Mouse (Mus musculus) CH12.LX (cell line): ENCODE results near the gene Cuedc1. TPM values are rescaled to one million over a fixed set of nuclear protein-coding genes. Genes with fewer than 3 reads are reported as not detected.

ENCODE experiments used
- DNase-seq: peaks from one replicate; pipeline ENCODE4 v3.0.0-alpha.2; 2013; ENCODE audit errors: extremely low read depth
- H3K27ac ChIP-seq: 2 replicates; pipeline ENCODE4 v1.5.1; 2012; ENCODE audit warnings: low read depth, mild to moderate bottlenecking, control low read depth, moderate library complexity; ENCODE audit not compliant: insufficient read depth
- H3K27me3 ChIP-seq: replicated peaks from 2 replicates; pipeline ENCODE3; 2012; ENCODE audit warnings: inconsistent platforms
- H3K36me3 ChIP-seq, 2 experiments: replicated peaks in 1 of 2; 2 replicates each; pipeline versions ENCODE3 to v1.6.1; 2012; ENCODE audit warnings: inconsistent platforms in 1 of 2, low read length in 1 of 2, mild to moderate bottlenecking in 1 of 2, mixed read lengths in 1 of 2, moderate library complexity in 1 of 2; ENCODE audit not compliant: control insufficient read depth in 1 of 2, insufficient read depth in 1 of 2
- H3K4me1 ChIP-seq, 2 experiments: 2 replicates each; pipeline ENCODE4 v1.6.1; 2012; ENCODE audit warnings: inconsistent platforms in 1 of 2, moderate library complexity in 1 of 2; ENCODE audit not compliant: insufficient read depth in 2 of 2, control insufficient read depth in 1 of 2
- H3K4me2 ChIP-seq: 2 replicates; pipeline ENCODE4 v1.6.1; 2012; ENCODE audit warnings: low read depth, mild to moderate bottlenecking, control low read depth; ENCODE audit not compliant: poor library complexity, insufficient read depth, severe bottlenecking
- H3K4me3 ChIP-seq, 3 experiments: fragments of 150-350 bp in 1 of 3; sonication (generic) in 1 of 3; replicated peaks in 1 of 3; 2 replicates each; pipeline versions ENCODE3 to v1.5.1; 2011 to 2012; ENCODE audit warnings: low read depth in 2 of 3, low read length in 2 of 3, mild to moderate bottlenecking in 2 of 3, moderate library complexity in 2 of 3, control low read depth in 1 of 3, improper control_type of control experiment in 1 of 3, inconsistent platforms in 1 of 3, mixed read lengths in 1 of 3; ENCODE audit not compliant: poor library complexity in 1 of 3
- H3K79me2 ChIP-seq: replicated peaks from 2 replicates; pipeline ENCODE4 v1.6.1; 2012; ENCODE audit warnings: mild to moderate bottlenecking, moderate library complexity; ENCODE audit not compliant: control insufficient read depth, poor library complexity, insufficient read depth, severe bottlenecking; ENCODE audit errors: extremely low read depth
- H3K9ac ChIP-seq: 2 replicates; pipeline ENCODE4 v1.6.1; 2012; ENCODE audit warnings: low read depth, mild to moderate bottlenecking, control low read depth, moderate library complexity; ENCODE audit not compliant: insufficient read depth
- H3K9me3 ChIP-seq: replicated peaks from 2 replicates; pipeline ENCODE3; 2012; ENCODE audit warnings: low read length, inconsistent platforms, mixed read lengths
- CHD1 ChIP-seq: IDR thresholded peaks from 2 replicates; pipeline ENCODE4 v1.6.1; 2012; ENCODE audit warnings: low read depth, low read length, improper control_type of control experiment, inconsistent platforms
- CHD2 ChIP-seq: IDR thresholded peaks from 2 replicates; pipeline ENCODE4 v1.6.1; 2011; ENCODE audit warnings: low read length, improper control_type of control experiment
- CTCF ChIP-seq, 2 experiments: IDR thresholded peaks in 1 of 2; conservative IDR thresholded peaks in 1 of 2; 2 replicates each; pipeline ENCODE4 v1.5.1; 2011 to 2012; ENCODE audit warnings: low read depth in 2 of 2, low read length in 2 of 2, improper control_type of control experiment in 1 of 2, inconsistent platforms in 1 of 2, mild to moderate bottlenecking in 1 of 2, moderate library complexity in 1 of 2
- EP300 ChIP-seq: IDR thresholded peaks from 2 replicates; pipeline ENCODE4 v1.6.1; 2011; ENCODE audit warnings: low read length, improper control_type of control experiment
- GABPA ChIP-seq: IDR thresholded peaks from 2 replicates; pipeline ENCODE4 v1.6.1; 2012; ENCODE audit warnings: low read depth, low read length, improper control_type of control experiment, inconsistent platforms; ENCODE audit not compliant: insufficient replicate concordance
- HCFC1 ChIP-seq: IDR thresholded peaks from 2 replicates; pipeline ENCODE4 v1.6.1; 2012; ENCODE audit warnings: low read depth, mild to moderate bottlenecking, inconsistent platforms, low read length, improper control_type of control experiment
- IRF4 ChIP-seq: IDR thresholded peaks from 2 replicates; pipeline ENCODE4 v1.6.1; 2014; ENCODE audit warnings: low read depth, mild to moderate bottlenecking, inconsistent platforms, low read length, improper control_type of control experiment
- MAFK ChIP-seq: IDR thresholded peaks from 2 replicates; pipeline ENCODE4 v1.6.1; 2011; ENCODE audit warnings: low read length, improper control_type of control experiment; ENCODE audit not compliant: insufficient replicate concordance
- MAZ ChIP-seq: IDR thresholded peaks from 2 replicates; pipeline ENCODE4 v1.6.1; 2012; ENCODE audit warnings: low read depth, mild to moderate bottlenecking, inconsistent platforms, low read length, improper control_type of control experiment, moderate library complexity
- MEF2A ChIP-seq: IDR thresholded peaks from 2 replicates; pipeline ENCODE4 v1.6.1; 2014; ENCODE audit warnings: low read depth, mild to moderate bottlenecking, inconsistent platforms, low read length, improper control_type of control experiment, borderline replicate concordance
- NELFE ChIP-seq: IDR thresholded peaks from 2 replicates; pipeline ENCODE4 v1.6.1; 2011; ENCODE audit warnings: low read depth, low read length, improper control_type of control experiment
- PAX5 ChIP-seq: IDR thresholded peaks from 2 replicates; pipeline ENCODE4 v1.6.1; 2012; ENCODE audit warnings: low read length, inconsistent platforms, mixed read lengths
- POLR2AphosphoS2 ChIP-seq: IDR thresholded peaks from 2 replicates; pipeline ENCODE4 v1.6.1; 2011; ENCODE audit warnings: low read depth, low read length, improper control_type of control experiment
- RAD21 ChIP-seq: IDR thresholded peaks from 2 replicates; pipeline ENCODE4 v1.6.1; 2011; ENCODE audit warnings: low read depth, mild to moderate bottlenecking, low read length, improper control_type of control experiment, moderate library complexity
- RCOR1 ChIP-seq: conservative IDR thresholded peaks from 2 replicates; pipeline ENCODE4 v1.6.1; 2012; ENCODE audit warnings: low read depth, mild to moderate bottlenecking, inconsistent platforms, low read length, improper control_type of control experiment
- SIN3A ChIP-seq: IDR thresholded peaks from 2 replicates; pipeline ENCODE4 v1.6.1; 2012; ENCODE audit warnings: low read length, improper control_type of control experiment, inconsistent platforms
- TCF12 ChIP-seq: IDR thresholded peaks from 2 replicates; pipeline ENCODE4 v1.6.1; 2014; ENCODE audit warnings: low read depth, mild to moderate bottlenecking, inconsistent platforms, low read length, improper control_type of control experiment
- USF2 ChIP-seq: conservative IDR thresholded peaks from 2 replicates; pipeline ENCODE4 v1.6.1; 2011; ENCODE audit warnings: low read depth, low read length, improper control_type of control experiment
- ZC3H11A ChIP-seq: IDR thresholded peaks from 2 replicates; pipeline ENCODE4 v1.6.1; 2012; ENCODE audit warnings: low read depth, mild to moderate bottlenecking, inconsistent platforms, low read length, improper control_type of control experiment
- ZKSCAN1 ChIP-seq: IDR thresholded peaks from 2 replicates; pipeline ENCODE4 v1.6.1; 2012; ENCODE audit warnings: low read depth, inconsistent platforms, low read length, improper control_type of control experiment, borderline replicate concordance
- ZMIZ1 ChIP-seq: IDR thresholded peaks from 2 replicates; pipeline ENCODE4 v1.6.1; 2012; ENCODE audit warnings: low read depth, mild to moderate bottlenecking, inconsistent platforms, low read length, improper control_type of control experiment
- ZNF384 ChIP-seq: IDR thresholded peaks from 2 replicates; pipeline ENCODE4 v1.6.1; 2012; ENCODE audit warnings: low read depth, low read length, improper control_type of control experiment, inconsistent platforms
- dilution Hi-C: fragments of 300-500 bp; cut with MboI; formaldehyde crosslinking; loops from 2 replicates; pipeline ENCODE4 v1.14.3; 2020; ENCODE audit warnings: low sequenced_read_pairs; ENCODE audit not compliant: extremely low pct_unique_long_range_greater_than_20kb, extremely low pct_ligation_motif_present
- in situ Hi-C: fragments of 300-500 bp; cut with MboI; formaldehyde crosslinking; loops from 3 replicates; pipeline ENCODE4 v1.14.3; 2019; ENCODE audit warnings: low sequenced_read_pairs, low pct_ligation_motif_present, low pct_unique_long_range_greater_than_20kb, mixed read lengths
- polyA plus RNA-seq: library from polyadenylated mRNA; unstranded; fragments of >175 nt; gene quantifications from 2 replicates; pipeline ENCODE4 v1.2.1, GENCODE M21; 2012; ENCODE audit warnings: low read depth; ENCODE audit not compliant: insufficient read length
- total RNA-seq, 2 experiments: library from RNA; depleted of rRNA; stranded (reverse); fragments of 300-350 nt in 1 of 2; fragments of >200 nt in 1 of 2; gene quantifications; 2 replicates each; pipeline ENCODE4 v1.2.3; 2012 to 2014

The Cuedc1 gene
- total and polyA plus RNA-seq, 3 experiments = 0.20 to 0.51 (median 0.47) TPM

DNA sequence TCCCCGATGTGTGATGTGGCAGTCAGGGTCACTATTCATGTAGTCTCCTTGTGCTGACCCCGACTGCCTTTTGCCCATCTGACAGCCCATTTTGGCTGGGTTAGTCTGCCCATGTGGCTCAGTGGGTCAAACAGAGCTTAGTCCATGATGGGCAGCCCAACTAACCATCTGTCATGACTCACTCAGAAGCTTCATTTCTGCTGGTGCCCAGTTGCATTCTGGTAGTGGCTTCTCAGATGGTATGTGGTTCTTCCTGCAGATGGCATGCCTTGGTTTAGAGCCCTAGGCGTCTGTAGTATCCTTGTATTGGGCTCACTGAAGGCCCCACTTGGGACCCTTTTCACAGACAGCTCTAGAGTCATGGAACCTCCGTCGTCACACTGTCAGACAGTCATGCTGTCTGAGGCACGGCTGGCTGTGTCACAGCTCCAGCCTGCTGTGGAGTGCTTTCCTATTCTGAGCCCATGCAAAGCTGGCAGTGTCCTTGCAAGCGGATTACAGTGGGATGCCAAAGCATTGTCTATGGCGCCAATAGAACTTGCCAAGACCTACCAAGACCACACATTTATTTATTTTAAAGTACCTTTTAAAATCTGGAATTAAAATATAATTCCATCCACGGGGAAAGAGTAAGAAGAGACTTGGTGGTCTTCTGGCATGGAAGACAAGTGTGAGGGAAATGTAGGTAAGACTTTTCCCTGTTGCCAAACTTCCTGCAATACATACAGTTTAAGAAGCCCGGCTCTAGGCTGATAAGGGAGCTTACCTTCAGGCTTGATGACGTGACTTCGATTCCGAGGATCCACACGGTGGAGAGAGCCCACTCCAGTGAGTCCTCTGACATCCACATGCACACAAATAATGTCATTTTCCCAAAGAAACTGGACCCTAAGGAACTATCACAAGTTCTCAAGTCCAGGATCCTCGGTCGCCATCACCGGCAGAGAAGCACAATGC is 129.4 kb downstream of the Cuedc1 start:
- Histone ChIP-seq H3K36me3 (no peaks in the 10 kb centered on the region), H3K27me3 (peaks cover 6% of the 10 kb centered on the region), H3K4me2 (no peak overlapping the region), H3K9ac (no peak overlapping the region), H3K9me3 (no peaks in the 10 kb centered on the region), H3K4me1 (0 out of 4 replicates have a peak, but pooled peaks cover 0 to 4% of the 10 kb centered on the region in 2 experiments), H3K79me2 (no peaks in the 10 kb centered on the region), H3K4me3 (no peak overlapping the region), H3K27ac (no peak overlapping the region)
- dilution Hi-C loops = no loop called here
- no peak for DNase-seq
- no peak for TF ChIP-seq MEF2A
- no peak for TF ChIP-seq NELFE
- TF ChIP-seq MAFK = no peak
- no peak for TF ChIP-seq ZC3H11A
- no peak for TF ChIP-seq CTCF (conservative IDR thresholded peaks at IDR 0.05 in 1 of 2, IDR thresholded peaks at IDR 0.05 in 1 of 2; ENCODE audit: low read depth in 2 of 2, low read length in 2 of 2)
- no peak for TF ChIP-seq USF2
- TF ChIP-seq CHD2 = no peak
- TF ChIP-seq ZKSCAN1 = no peak
- no peak for TF ChIP-seq POLR2AphosphoS2
- no peak for TF ChIP-seq ZNF384
- no peak for TF ChIP-seq ZMIZ1
- in situ Hi-C loops = no loop called here

DNA sequence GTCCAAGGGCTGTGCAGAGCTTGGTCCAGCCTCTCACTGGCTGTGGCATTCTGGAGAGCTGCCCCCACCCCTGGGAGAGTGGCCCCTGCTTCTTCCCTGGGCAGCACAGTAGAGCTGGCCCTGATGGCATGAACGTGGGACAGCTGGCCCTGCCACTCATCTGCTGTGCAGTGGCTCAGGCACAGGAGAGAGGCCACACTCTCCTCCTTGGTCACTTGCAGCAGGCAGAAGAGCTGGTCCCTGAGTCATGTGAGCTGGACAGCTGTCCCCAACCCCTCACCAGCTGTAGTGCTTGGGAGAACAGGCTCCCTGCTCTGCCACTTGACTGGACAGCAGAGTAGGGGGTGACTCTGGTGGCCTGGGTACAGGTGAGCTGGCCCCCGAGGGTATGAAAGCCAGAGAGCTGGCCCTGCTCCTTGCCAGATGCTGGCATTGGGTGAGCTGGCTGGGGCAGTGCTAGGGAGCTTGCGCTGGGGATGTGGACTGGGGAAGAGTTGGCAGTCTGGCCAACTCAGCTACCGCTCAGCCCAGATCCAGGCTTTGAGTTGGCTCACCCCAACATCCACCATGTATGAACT is 133.4 kb downstream of the Cuedc1 start:
- H3K4me1 ChIP-seq = peaks cover 20 to 41% of the 10 kb centered on the region in 2 experiments
- no peaks in the 10 kb centered on the region for H3K9me3 ChIP-seq
- H3K4me3 ChIP-seq = no peak overlapping the region
- no peak for TF ChIP-seq HCFC1
- no peak for TF ChIP-seq TCF12
- TF ChIP-seq ZC3H11A = no peak
- TF ChIP-seq USF2 = no peak
- TF ChIP-seq POLR2AphosphoS2 = no peak
- TF ChIP-seq SIN3A = no peak
- TF ChIP-seq PAX5 = no peak
- TF ChIP-seq RCOR1 = no peak
- TF ChIP-seq ZKSCAN1 = no peak
- TF ChIP-seq IRF4 = no peak
- no peak for TF ChIP-seq NELFE
- TF ChIP-seq ZNF384 = no peak
- no peak for TF ChIP-seq GABPA
- no peak for TF ChIP-seq MEF2A
- TF ChIP-seq CHD1 = no peak
- TF ChIP-seq RAD21 = no peak
- TF ChIP-seq EP300 = no peak
- no peak for TF ChIP-seq MAZ
- TF ChIP-seq, all 38 proteins: peak for 0
- DNase-seq = no peak
- no peaks in the 10 kb centered on the region for H3K36me3 ChIP-seq
- H3K27me3 ChIP-seq = peaks cover 2% of the 10 kb centered on the region
- H3K27ac ChIP-seq = no peak overlapping the region
- H3K9ac ChIP-seq = no peak overlapping the region
- no peak overlapping the region for H3K4me2 ChIP-seq
- in situ Hi-C loops = no loop called here
- no peaks in the 10 kb centered on the region for H3K79me2 ChIP-seq
- dilution Hi-C loops = no loop called here
